Mouse (Mus musculus) ovary, postnatal 14 days (tissue): ENCODE measurements around the gene Cnnm4.
"Not testable (repeated sequence)": the region's sequence is repeated elsewhere in the genome, so short reads cannot be mapped to it uniquely, and the experiment has no call there.

ENCODE experiments used
- DNase-seq: peaks from one replicate; pipeline ENCODE4 v3.0.0; 2022; ENCODE audit warnings: low spot score

Cnnm4 gene

DNA sequence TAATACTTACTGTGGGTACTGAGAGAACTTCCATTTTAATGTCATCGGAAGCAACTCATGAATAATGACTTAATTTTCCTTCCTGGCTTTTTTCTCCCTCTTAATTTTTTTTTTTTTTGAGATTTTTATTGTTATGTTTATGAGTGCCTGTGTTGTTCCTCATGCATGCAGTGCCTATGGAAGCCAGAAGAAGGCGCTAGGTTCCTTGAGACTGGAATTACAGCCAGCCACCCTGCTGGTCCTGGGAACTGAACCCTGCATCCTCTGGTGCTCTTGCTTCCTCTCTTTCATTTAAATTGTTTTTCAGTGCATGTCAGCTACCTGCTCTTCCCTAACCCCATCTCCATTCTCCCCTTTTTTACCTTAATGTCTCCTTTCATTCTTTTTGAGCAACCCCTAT, 42.3 kb downstream of the Cnnm4 start:
- no peak for DNase-seq

DNA sequence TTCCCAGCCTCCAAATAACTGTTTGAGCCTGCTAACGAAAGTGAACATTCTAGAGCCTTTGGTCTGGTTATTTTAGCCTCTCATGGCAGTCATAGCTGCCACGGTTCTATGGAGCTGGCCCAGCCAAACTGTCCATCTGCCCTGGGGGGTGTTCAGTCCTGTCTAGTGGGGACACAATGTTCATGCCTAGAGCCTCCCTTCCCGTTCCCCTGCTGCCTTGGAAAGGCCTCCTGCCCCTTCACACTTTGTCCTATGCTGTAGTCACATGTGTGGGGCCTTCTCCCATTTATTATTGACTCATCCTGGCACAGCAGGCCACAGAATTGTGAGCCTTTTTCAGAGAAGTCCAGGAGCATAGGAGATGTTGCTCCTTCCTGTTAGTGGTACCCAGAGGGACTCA, 46.8 kb downstream of the Cnnm4 start:
- no peak for DNase-seq

GRCm38 (mm10) chr1:36519626-36520025, 48.2 kb downstream of the Cnnm4 start:
- DNase-seq = no peak

GRCm38 (mm10) chr1:36522210-36522609, 50.8 kb downstream of the Cnnm4 start:
- no peak for DNase-seq

- DNase-seq = no peak
Measured at GRCm38 (mm10) chr1:36523332-36524013, 52.1 kb downstream of the Cnnm4 start.

GRCm38 (mm10) chr1:36524058-36524457, 52.6 kb downstream of the Cnnm4 start:
- no peak for DNase-seq

DNA sequence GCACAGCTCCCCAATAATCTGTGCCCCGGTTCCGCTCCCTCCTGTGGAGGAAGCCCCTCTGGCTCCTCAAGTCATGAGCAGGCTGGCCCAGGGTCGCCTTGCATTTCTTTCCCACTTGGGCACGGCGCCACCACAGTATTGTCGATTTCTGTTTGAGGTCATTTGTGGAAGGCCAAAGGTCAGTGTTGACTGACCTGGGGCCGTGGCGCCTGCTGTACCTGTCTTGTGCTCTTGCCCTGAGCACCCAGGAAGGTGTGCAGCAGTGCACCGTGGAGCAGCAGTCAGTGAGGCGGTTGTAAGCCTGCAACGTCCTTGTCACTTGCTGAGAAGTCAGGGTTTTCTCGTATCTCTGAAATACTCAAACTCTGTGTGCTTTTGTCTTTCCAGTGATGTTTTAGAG, 54.4 kb downstream of the Cnnm4 start:
- no peak for DNase-seq

DNA sequence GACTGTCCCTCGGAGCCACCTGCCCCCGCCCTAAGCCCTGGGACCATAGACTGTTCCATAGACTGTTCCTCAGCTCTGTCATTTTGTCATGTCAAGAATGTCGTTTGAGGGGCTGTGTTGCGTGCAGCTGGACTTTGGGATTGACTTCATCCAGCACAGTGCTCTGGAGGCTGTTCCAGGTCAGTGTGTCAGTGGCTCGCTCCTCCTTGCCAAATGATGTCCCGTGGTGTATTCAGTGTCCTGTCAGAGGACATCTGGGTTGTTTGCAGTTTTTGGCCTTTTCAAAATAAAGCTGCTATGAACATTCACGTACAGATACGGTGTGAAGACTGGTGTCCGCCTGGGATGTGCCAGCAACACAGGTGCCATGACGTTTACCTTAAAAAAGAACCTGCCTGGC, 55.5 kb downstream of the Cnnm4 start:
- DNase-seq = no peak

- no peak for DNase-seq
Measured at GRCm38 (mm10) chr1:36528351-36528750, 56.9 kb downstream of the Cnnm4 start.

- DNase-seq = no peak
Measured at GRCm38 (mm10) chr1:36529274-36529673, 57.9 kb downstream of the Cnnm4 start.

GRCm38 (mm10) chr1:36529875-36530274, 58.5 kb downstream of the Cnnm4 start:
- no peak for DNase-seq

DNA sequence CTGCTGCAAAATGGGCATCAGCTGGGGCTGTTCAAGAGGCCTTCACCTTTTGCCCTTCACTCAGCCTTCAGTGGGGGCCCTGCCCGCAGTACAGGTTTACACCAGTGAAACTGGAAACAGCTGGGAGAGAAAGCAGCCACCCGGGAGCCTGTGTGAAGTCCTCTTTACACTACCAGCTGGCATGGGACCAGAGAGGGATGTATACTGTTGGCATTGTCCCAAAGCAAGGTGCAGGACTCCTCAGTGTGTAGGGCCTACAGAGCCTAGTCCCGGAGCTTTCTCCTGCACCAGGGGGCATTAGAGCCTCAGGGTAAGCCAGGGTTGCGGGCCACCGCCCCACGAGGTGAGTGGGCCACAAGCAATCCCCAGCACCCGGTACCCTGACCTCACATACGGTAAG, 59.1 kb downstream of the Cnnm4 start:
- no peak for DNase-seq

GRCm38 (mm10) chr1:36530962-36531361, 59.5 kb downstream of the Cnnm4 start:
- no peak for DNase-seq

GRCm38 (mm10) chr1:36531461-36531860, 60.0 kb downstream of the Cnnm4 start:
- DNase-seq = no peak

DNA sequence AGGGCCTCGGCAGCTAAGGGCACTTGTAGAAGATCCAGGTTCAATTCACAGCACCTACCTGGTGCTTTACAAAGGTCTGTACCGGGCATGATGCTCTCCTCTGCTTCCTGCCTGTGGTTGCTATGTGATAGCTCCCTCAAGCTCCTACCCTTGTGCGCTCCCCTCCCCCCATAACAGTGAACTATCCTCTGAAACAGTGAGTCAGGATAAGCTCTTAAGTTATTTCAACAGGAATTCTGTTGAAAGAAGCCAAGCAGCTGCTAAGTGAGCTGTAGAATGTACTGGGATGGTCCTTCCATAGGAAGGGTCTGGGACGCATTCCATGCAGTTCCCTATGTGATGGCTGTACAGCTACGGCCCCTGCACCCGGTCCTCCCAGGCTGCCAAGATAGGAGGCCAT, 62.1 kb downstream of the Cnnm4 start:
- DNase-seq = no peak

GRCm38 (mm10) chr1:36534595-36535058, 63.2 kb downstream of the Cnnm4 start:
- no peak for DNase-seq

GRCm38 (mm10) chr1:36535477-36536396, 64.3 kb downstream of the Cnnm4 start:
- no peak for DNase-seq

DNA sequence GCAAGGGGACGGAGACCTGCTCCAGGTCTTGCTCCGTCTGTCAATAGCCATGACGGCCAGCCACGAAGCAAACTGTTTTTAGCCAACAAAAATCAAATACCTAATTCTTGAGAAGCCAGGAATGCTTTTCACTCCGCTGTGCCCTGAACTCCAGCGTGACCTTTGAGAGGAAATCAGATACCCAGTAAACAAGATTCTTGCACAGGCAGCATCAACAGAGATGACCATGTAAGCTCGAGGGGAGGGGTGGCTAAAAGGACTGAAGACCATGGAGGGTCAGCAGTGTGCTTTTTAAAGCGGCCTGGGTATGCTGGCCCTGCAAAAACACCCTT, 64.9 kb downstream of the Cnnm4 start:
- no peak for DNase-seq

DNA sequence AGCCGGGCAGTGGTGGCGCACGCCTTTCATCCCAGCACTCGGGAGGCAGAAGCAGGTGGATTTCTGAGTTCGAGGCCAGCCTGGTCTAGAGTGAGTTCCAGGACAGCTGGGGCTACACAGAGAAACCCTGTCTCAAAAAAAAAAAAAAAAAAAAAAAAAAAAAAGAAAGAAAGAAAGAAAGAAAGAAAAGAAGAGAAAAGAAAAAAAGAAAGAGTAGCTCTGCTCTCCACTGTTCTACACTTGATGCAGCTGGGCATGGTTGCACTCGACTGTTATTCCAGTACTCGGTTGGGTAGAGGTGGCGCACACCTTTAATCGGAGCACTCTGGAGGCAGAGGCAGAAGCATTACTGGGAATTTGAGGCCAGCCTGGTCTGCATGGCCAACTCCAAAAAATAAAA, 65.4 kb downstream of the Cnnm4 start, which contains the start of gene Ankrd23:
TSS of gene Ankrd23 (minus strand) at position 101 of the 400 bp plus-strand sequence.
- not testable (repeated sequence) for DNase-seq

DNA sequence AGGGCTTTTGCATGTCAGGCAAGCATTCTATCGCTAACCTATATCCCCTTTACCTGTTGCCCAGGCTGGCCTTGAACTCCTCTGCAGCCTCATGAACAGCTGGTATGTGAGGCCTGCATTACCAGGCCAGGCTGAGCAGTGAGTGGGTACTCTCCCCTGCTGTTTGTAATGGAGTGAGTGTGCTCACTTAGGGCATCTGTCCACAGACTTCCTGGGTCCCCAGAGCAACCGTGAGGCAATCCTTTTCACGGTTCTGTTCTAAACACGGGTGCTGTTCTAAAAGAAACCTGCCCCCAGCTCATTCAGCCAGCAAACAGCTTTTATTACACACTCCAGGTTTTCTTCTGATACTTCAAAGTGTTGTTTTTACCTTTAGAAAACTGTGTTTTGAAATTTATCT, 67.3 kb downstream of the Cnnm4 start:
- DNase-seq = no peak

GRCm38 (mm10) chr1:36539186-36539585, 67.8 kb downstream of the Cnnm4 start, which contains the start of gene Gm42417:
Gm42417 (minus strand) TSS chr1:36539429.
- DNase-seq = no peak

- DNase-seq = no peak
Measured at GRCm38 (mm10) chr1:36540132-36540531, 68.7 kb downstream of the Cnnm4 start.

GRCm38 (mm10) chr1:36540807-36541206, 69.4 kb downstream of the Cnnm4 start:
- DNase-seq = no peak
